Mouse (Mus musculus) ES-E14 (cell line): ENCODE measurements around the gene Map4k1. TPM values are rescaled to one million over a fixed set of nuclear protein-coding genes. Genes with fewer than 3 reads are reported as not detected.

ENCODE experiments used
- DNase-seq: peaks from one replicate; pipeline ENCODE4 v3.0.0-alpha.2; 2013; ENCODE audit warnings: low read depth, low spot score
- H3K27ac ChIP-seq: 2 replicates; pipeline ENCODE4 v1.5.1; 2012; ENCODE audit warnings: low read depth, mild to moderate bottlenecking, low read length, moderate library complexity, mixed read lengths; ENCODE audit not compliant: poor library complexity, insufficient read depth, severe bottlenecking
- H3K36me3 ChIP-seq: 2 replicates; pipeline ENCODE4 v1.6.1; 2012; ENCODE audit warnings: mild to moderate bottlenecking, low read length, moderate library complexity, mixed read lengths; ENCODE audit not compliant: control insufficient read depth, poor library complexity, insufficient read depth, severe bottlenecking
- H3K4me1 ChIP-seq, 2 experiments: fragments of 150-350 bp in 1 of 2; sonication (generic) in 1 of 2; 2 replicates each; pipeline ENCODE4 v1.6.1; 2012; ENCODE audit warnings: low read length in 2 of 2, mild to moderate bottlenecking in 1 of 2, mixed read lengths in 1 of 2; ENCODE audit not compliant: control insufficient read depth in 2 of 2, insufficient read depth in 2 of 2, poor library complexity in 1 of 2
- H3K4me3 ChIP-seq, 2 experiments: fragments of 150-350 bp in 1 of 2; sonication (generic) in 1 of 2; 2 replicates each; pipeline ENCODE4 v1.5.1; 2012; ENCODE audit warnings: low read length in 2 of 2, low read depth in 1 of 2, mild to moderate bottlenecking in 1 of 2, mixed read lengths in 1 of 2; ENCODE audit not compliant: insufficient read depth in 1 of 2, poor library complexity in 1 of 2, severe bottlenecking in 1 of 2
- H3K9ac ChIP-seq: 2 replicates; pipeline ENCODE4 v1.6.1; 2012; ENCODE audit warnings: low read depth, mild to moderate bottlenecking, low read length, mixed read lengths; ENCODE audit not compliant: poor library complexity, insufficient read depth, severe bottlenecking
- H3K9me3 ChIP-seq: fragments of 150-350 bp; sonication (generic); 2 replicates; pipeline ENCODE4 v1.6.1; 2012; ENCODE audit warnings: low read depth, mild to moderate bottlenecking, low read length; ENCODE audit not compliant: control insufficient read depth, insufficient read depth
- CHD2 ChIP-seq: IDR thresholded peaks from 2 replicates; pipeline ENCODE4 v1.6.1; 2014; ENCODE audit warnings: mild to moderate bottlenecking, low read depth, low read length, inconsistent platforms
- HCFC1 ChIP-seq: IDR thresholded peaks from 2 replicates; pipeline ENCODE4 v1.6.1; 2012; ENCODE audit warnings: low read length, inconsistent platforms, borderline replicate concordance; ENCODE audit not compliant: insufficient read depth
- MAFK ChIP-seq: IDR thresholded peaks from 2 replicates; pipeline ENCODE4 v1.6.1; 2014; ENCODE audit warnings: mild to moderate bottlenecking, low read depth, low read length, inconsistent platforms; ENCODE audit not compliant: insufficient read depth
- ZC3H11A ChIP-seq: IDR thresholded peaks from 2 replicates; pipeline ENCODE4 v1.6.1; 2012; ENCODE audit warnings: low read depth, mild to moderate bottlenecking, inconsistent platforms, low read length, borderline replicate concordance
- ZNF384 ChIP-seq: IDR thresholded peaks from 2 replicates; pipeline ENCODE4 v1.6.1; 2012; ENCODE audit warnings: low read depth, low read length, inconsistent platforms
- in situ Hi-C, 2 experiments: fragments of 600-800 bp; cut with MboI; formaldehyde crosslinking; loops; one replicate each; pipeline ENCODE4 v1.15.1; 2025; ENCODE audit warnings: low sequenced_read_pairs in 2 of 2, inconsistent platforms in 1 of 2; ENCODE audit not compliant: unreplicated experiment in 2 of 2
- total RNA-seq: library from RNA; depleted of rRNA; stranded (reverse); fragments of 300-350 nt; gene quantifications from 2 replicates; pipeline ENCODE4 v1.2.3, GENCODE M21; 2012

Map4k1 gene
- total RNA-seq, 1 experiment: 14.8 TPM

GRCm38 (mm10) chr7:29007224-29008101 lies 25.6 kb downstream of the Map4k1 start:
- Histone ChIP-seq H3K27ac (no peak overlapping the region; the same call in 1 of the 2 replicates), H3K9me3 (no peaks in the 10 kb centered on the region), H3K4me3 (no peak overlapping the region), H3K9ac (no peak overlapping the region), H3K36me3 (no peaks in the 10 kb centered on the region), H3K4me1 (no peaks in the 10 kb centered on the region)
- no peak for TF ChIP-seq ZNF384
- no peak for TF ChIP-seq HCFC1
- TF ChIP-seq ZC3H11A: no peak
- TF ChIP-seq CHD2: no peak
- no peak for TF ChIP-seq MAFK
- no peak for DNase-seq
- in situ Hi-C loops: no loop called here

GRCm38 (mm10) chr7:29008171-29008570 lies 26.3 kb downstream of the Map4k1 start:
- Histone ChIP-seq H3K27ac (no peak overlapping the region), H3K36me3 (no peaks in the 10 kb centered on the region), H3K9ac (no peak overlapping the region), H3K4me3 (no peak overlapping the region), H3K9me3 (no peaks in the 10 kb centered on the region), H3K4me1 (no peaks in the 10 kb centered on the region; a peak in 1 of 4 replicates)
- TF ChIP-seq ZNF384 (no peak), ZC3H11A (no peak), CHD2 (no peak), HCFC1 (no peak), MAFK (no peak)
- DNase-seq: no peak
- in situ Hi-C loops: no loop called here

- H3K9ac ChIP-seq: no peak overlapping the region
- H3K9me3 ChIP-seq: no peaks in the 10 kb centered on the region
- in situ Hi-C loops: no loop called here
- H3K36me3 ChIP-seq: no peaks in the 10 kb centered on the region
- no peak for DNase-seq
- no peak overlapping the region for H3K27ac ChIP-seq
- TF ChIP-seq CHD2: no peak
- TF ChIP-seq ZNF384: no peak
- TF ChIP-seq MAFK: no peak
- no peak for TF ChIP-seq HCFC1
- TF ChIP-seq ZC3H11A: no peak
- no peak overlapping the region for H3K4me3 ChIP-seq
- H3K4me1 ChIP-seq: peaks cover 0 to 1% of the 10 kb centered on the region in 2 experiments; a peak in 1 of 4 replicates
Observed at GRCm38 (mm10) chr7:29008714-29009113, 26.9 kb downstream of the Map4k1 start.

GRCm38 (mm10) chr7:29014984-29015383 lies 33.1 kb downstream of the Map4k1 start:
- Histone ChIP-seq H3K9me3 (no peaks in the 10 kb centered on the region), H3K4me3 (no peak overlapping the region), H3K36me3 (no peaks in the 10 kb centered on the region), H3K27ac (no peak overlapping the region), H3K9ac (no peak overlapping the region), H3K4me1 (peaks cover 1 to 13% of the 10 kb centered on the region in 2 experiments; a peak in 1 of 4 replicates)
- no peak for TF ChIP-seq ZNF384
- no peak for TF ChIP-seq HCFC1
- TF ChIP-seq MAFK: no peak
- TF ChIP-seq ZC3H11A: no peak
- no peak for TF ChIP-seq CHD2
- in situ Hi-C loops: no loop called here
- DNase-seq: no peak
